Mouse (Mus musculus): ENCODE data around the gene Fnip2.

Gene Fnip2

GRCm38 (mm10) chr3:79410629-79410995 is 157.0 kb downstream of the Fnip2 start:
- DNase-seq: no peak

- DNase-seq: no peak
Observed at GRCm38 (mm10) chr3:79409927-79410628, 157.5 kb downstream of the Fnip2 start.

- no peak for DNase-seq
Observed at GRCm38 (mm10) chr3:79408546-79408945, 159.1 kb downstream of the Fnip2 start.

All from lung, postnatal 14 days (tissue).